Mouse (Mus musculus) small intestine, adult 2 months (tissue): ENCODE measurements at regions not wholly inside any gene's neighbourhood (a gene's known extent, or its start where the extent isn't known, plus 50 kb on each side); places are given as distances from the start of the nearest gene placed in this dataset.

Source experiments
- CTCF ChIP-seq: fragments of 200-500 bp; IDR thresholded peaks from 2 replicates; pipeline ENCODE4 v1.5.1; 2012; ENCODE audit warnings: low read depth, mild to moderate bottlenecking, control low read depth, inconsistent platforms, low read length, moderate library complexity, mixed read lengths; ENCODE audit not compliant: insufficient replicate concordance, insufficient read length; ENCODE audit errors: extremely low read depth
- POLR2A ChIP-seq: fragments of 200-500 bp; IDR thresholded peaks from 2 replicates; pipeline ENCODE4 v1.6.1; 2012; ENCODE audit warnings: low read depth, mild to moderate bottlenecking, control low read depth, inconsistent platforms, low read length, moderate library complexity

GRCm38 (mm10) chr11:24353056-24353455 lies 275.2 kb downstream of the Bcl11a start:
- TF ChIP-seq POLR2A: no peak
- TF ChIP-seq CTCF: no peak
